Mouse (Mus musculus) midbrain, embryonic 10.5 days (tissue): ENCODE results near the gene Hspbap1. TPM values are rescaled to one million over a fixed set of nuclear protein-coding genes. Genes with fewer than 3 reads are reported as not detected.

Experiments used
- DNase-seq: peaks from one replicate; pipeline ENCODE4 v3.0.0-alpha.2; 2017; ENCODE audit warnings: low spot score
- H3K27ac ChIP-seq: fragments of 300-500 bp; sonication (generic); replicated peaks from 2 replicates; pipeline ENCODE4 v1.5.1; 2016; ENCODE audit warnings: mild to moderate bottlenecking
- H3K27me3 ChIP-seq: fragments of 300-500 bp; sonication (generic); 2 replicates; pipeline ENCODE4 v1.6.1; 2016; ENCODE audit warnings: low read depth, mild to moderate bottlenecking; ENCODE audit not compliant: poor library complexity, severe bottlenecking
- H3K36me3 ChIP-seq: fragments of 300-500 bp; sonication (generic); 2 replicates; pipeline ENCODE4 v1.6.1; 2016; ENCODE audit warnings: mild to moderate bottlenecking, moderate library complexity
- H3K4me1 ChIP-seq: fragments of 300-500 bp; sonication (generic); 2 replicates; pipeline ENCODE4 v1.6.1; 2016
- H3K4me3 ChIP-seq: fragments of 300-500 bp; sonication (generic); 2 replicates; pipeline ENCODE4 v1.5.1; 2016; ENCODE audit warnings: mild to moderate bottlenecking, moderate library complexity
- H3K9me3 ChIP-seq: fragments of 300-500 bp; sonication (generic); replicated peaks from 2 replicates; pipeline ENCODE4 v1.6.1; 2016; ENCODE audit warnings: mild to moderate bottlenecking
- WGBS: fragments of 180-500 bp; shearing (Covaris S2); methylation state at CpG from one replicate; pipeline ENCODE4 v1.1.7; 2016; 5-methylcytosine and 5-hydroxymethylcytosine counted together
- polyA plus RNA-seq: library from polyadenylated mRNA; unstranded; fragments of >200 nt; fragmentation: Nextera tagmentation; extraction: Ambion mirVana; gene quantifications from 2 replicates; pipeline ENCODE4 v1.2.1, GENCODE M21; 2016

Hspbap1 gene
- 24.7 and 26.0 TPM in 2 replicates for polyA plus RNA-seq

GRCm38 (mm10) chr16:35769878-35770657 lies at the start of gene Hspbap1:
Gene Hspbap1 (plus strand): TSS chr16:35770375.
- Histone ChIP-seq H3K27ac (peak within 1 kb of the TSS; percentile 87), H3K4me3 (peak within 1 kb of the TSS; percentile 93), H3K36me3 (peaks cover 3% of the 10 kb centered on the region; the same call in 1 of the 2 replicates), H3K27me3 (no peaks in the 10 kb centered on the region), H3K9me3 (no peaks in the 10 kb centered on the region), H3K4me1 (peaks cover 40% of the 10 kb centered on the region)
- peak; percentile 90 for DNase-seq
- WGBS: 1% methylated on average over 51 of the region's 51 CpGs

GRCm38 (mm10) chr16:35724561-35724960 lies 45.6 kb upstream of the Hspbap1 start:
- Histone ChIP-seq H3K9me3 (no peaks in the 10 kb centered on the region), H3K36me3 (peaks cover 9% of the 10 kb centered on the region), H3K4me3 (no peak overlapping the region), H3K4me1 (peaks cover 13% of the 10 kb centered on the region), H3K27ac (no peak overlapping the region), H3K27me3 (no peaks in the 10 kb centered on the region)
- WGBS: 83% methylated on average over 6 of the region's 6 CpGs
- DNase-seq: no peak

GRCm38 (mm10) chr16:35726601-35727000 lies 43.6 kb upstream of the Hspbap1 start:
- Histone ChIP-seq H3K9me3 (no peaks in the 10 kb centered on the region), H3K4me1 (peaks cover 14% of the 10 kb centered on the region), H3K27ac (no peak overlapping the region), H3K4me3 (no peak overlapping the region), H3K36me3 (peaks cover 9% of the 10 kb centered on the region), H3K27me3 (no peaks in the 10 kb centered on the region)
- 86% methylated on average over 2 of the region's 2 CpGs for WGBS
- no peak for DNase-seq

GRCm38 (mm10) chr16:35729151-35729738 lies 40.9 kb upstream of the Hspbap1 start:
- DNase-seq: peak; percentile 19
- peaks cover 14% of the 10 kb centered on the region for H3K4me1 ChIP-seq
- H3K4me3 ChIP-seq: no peak overlapping the region
- no peaks in the 10 kb centered on the region for H3K27me3 ChIP-seq
- H3K9me3 ChIP-seq: no peaks in the 10 kb centered on the region
- H3K27ac ChIP-seq: peak overlapping the region; percentile 63
- WGBS: 64% methylated on average over 8 of the region's 8 CpGs
- H3K36me3 ChIP-seq: peaks cover 12% of the 10 kb centered on the region

GRCm38 (mm10) chr16:35732096-35732495 lies 38.1 kb upstream of the Hspbap1 start:
- Histone ChIP-seq H3K9me3 (no peaks in the 10 kb centered on the region), H3K27ac (no peak overlapping the region), H3K4me3 (no peak overlapping the region), H3K4me1 (peaks cover 14% of the 10 kb centered on the region), H3K27me3 (no peaks in the 10 kb centered on the region), H3K36me3 (peaks cover 12% of the 10 kb centered on the region)
- no peak for DNase-seq
- 92% methylated on average over 7 of the region's 7 CpGs for WGBS

GRCm38 (mm10) chr16:35734038-35734437 lies 36.1 kb upstream of the Hspbap1 start:
- H3K27me3 ChIP-seq: no peaks in the 10 kb centered on the region
- H3K9me3 ChIP-seq: no peaks in the 10 kb centered on the region
- WGBS: 18% methylated on average over 6 of the region's 6 CpGs
- H3K4me1 ChIP-seq: peaks cover 18% of the 10 kb centered on the region
- no peak overlapping the region for H3K27ac ChIP-seq
- H3K36me3 ChIP-seq: peaks cover 6% of the 10 kb centered on the region; the same call in 1 of the 2 replicates
- DNase-seq: peak; percentile 70
- H3K4me3 ChIP-seq: no peak overlapping the region

- Histone ChIP-seq H3K27ac (0 out of 2 replicates have a peak overlapping the region, but pooled peaks have one; percentile 46), H3K4me3 (no peak overlapping the region), H3K4me1 (peaks cover 11% of the 10 kb centered on the region), H3K27me3 (no peaks in the 10 kb centered on the region), H3K9me3 (no peaks in the 10 kb centered on the region), H3K36me3 (no peaks in the 10 kb centered on the region)
- DNase-seq: no peak
- 50% methylated on average over 7 of the region's 7 CpGs for WGBS
These were observed 31.9 kb upstream of the Hspbap1 start for GRCm38 (mm10) chr16:35738096-35738767.

GRCm38 (mm10) chr16:35739548-35739947 lies 30.6 kb upstream of the Hspbap1 start:
- 80% methylated on average over 1 of the region's 1 CpGs for WGBS
- H3K27ac ChIP-seq: no peak overlapping the region
- H3K4me1 ChIP-seq: peaks cover 11% of the 10 kb centered on the region
- no peaks in the 10 kb centered on the region for H3K36me3 ChIP-seq
- no peak for DNase-seq
- no peak overlapping the region for H3K4me3 ChIP-seq
- no peaks in the 10 kb centered on the region for H3K9me3 ChIP-seq
- H3K27me3 ChIP-seq: no peaks in the 10 kb centered on the region

GRCm38 (mm10) chr16:35740357-35740756 lies 29.8 kb upstream of the Hspbap1 start:
- H3K4me1 ChIP-seq: peaks cover 11% of the 10 kb centered on the region
- no peak for DNase-seq
- no peaks in the 10 kb centered on the region for H3K36me3 ChIP-seq
- no peaks in the 10 kb centered on the region for H3K9me3 ChIP-seq
- H3K27me3 ChIP-seq: no peaks in the 10 kb centered on the region
- WGBS: 93% methylated on average over 12 of the region's 12 CpGs
- H3K27ac ChIP-seq: no peak overlapping the region
- H3K4me3 ChIP-seq: no peak overlapping the region

- Histone ChIP-seq H3K27me3 (no peaks in the 10 kb centered on the region), H3K4me3 (no peak overlapping the region), H3K9me3 (no peaks in the 10 kb centered on the region), H3K27ac (no peak overlapping the region), H3K4me1 (peaks cover 11% of the 10 kb centered on the region), H3K36me3 (no peaks in the 10 kb centered on the region)
- 85% methylated on average over 6 of the region's 6 CpGs for WGBS
- DNase-seq: no peak
These were observed 29.2 kb upstream of the Hspbap1 start for GRCm38 (mm10) chr16:35740943-35741342.

- H3K27me3 ChIP-seq: no peaks in the 10 kb centered on the region
- DNase-seq: no peak
- no peak overlapping the region for H3K27ac ChIP-seq
- 93% methylated on average over 5 of the region's 5 CpGs for WGBS
- H3K4me1 ChIP-seq: peaks cover 11% of the 10 kb centered on the region
- H3K36me3 ChIP-seq: no peaks in the 10 kb centered on the region
- no peaks in the 10 kb centered on the region for H3K9me3 ChIP-seq
- H3K4me3 ChIP-seq: no peak overlapping the region
These were observed 28.6 kb upstream of the Hspbap1 start for GRCm38 (mm10) chr16:35741621-35742020.

- Histone ChIP-seq H3K27ac (no peak overlapping the region), H3K9me3 (no peaks in the 10 kb centered on the region), H3K36me3 (no peaks in the 10 kb centered on the region), H3K4me1 (peaks cover 11% of the 10 kb centered on the region), H3K27me3 (no peaks in the 10 kb centered on the region), H3K4me3 (no peak overlapping the region)
- no peak for DNase-seq
- 92% methylated on average over 12 of the region's 12 CpGs for WGBS
These were observed 27.8 kb upstream of the Hspbap1 start for GRCm38 (mm10) chr16:35742251-35742937.
